Mouse (Mus musculus) right cerebral cortex, adult 18-20 months (tissue): Measurements from ENCODE around the gene Apln.
A peak's percentile ranks its signal among the peaks of the same experiment; 100 is the strongest.

Experiments
- DNase-seq: peaks from one replicate; pipeline ENCODE4 v3.0.0; 2022; ENCODE audit warnings: mixed read lengths

Gene Apln

GRCm38 (mm10) chrX:48034144-48035113 lies at the start of gene Apln:
Gene Apln (minus strand): TSS chrX:48034853.
- peak; percentile 29 for DNase-seq

GRCm38 (mm10) chrX:48082364-48082763 lies 47.7 kb upstream of the Apln start:
- DNase-seq = no peak

- DNase-seq = peak; percentile 19
Observed at GRCm38 (mm10) chrX:48076806-48077425, 42.3 kb upstream of the Apln start.

- DNase-seq = peak; percentile 14
Observed at GRCm38 (mm10) chrX:48074691-48075090, 40.0 kb upstream of the Apln start.

- no peak for DNase-seq
Observed at GRCm38 (mm10) chrX:48072401-48072800, 37.7 kb upstream of the Apln start.

GRCm38 (mm10) chrX:48071961-48072360 lies 37.3 kb upstream of the Apln start:
- DNase-seq = no peak

- no peak for DNase-seq
Observed at GRCm38 (mm10) chrX:48066891-48067290, 32.2 kb upstream of the Apln start.

- DNase-seq = no peak
Observed at GRCm38 (mm10) chrX:48064166-48064853, 29.7 kb upstream of the Apln start.

GRCm38 (mm10) chrX:48062481-48062880 lies 27.8 kb upstream of the Apln start:
- DNase-seq = peak; percentile 2

- peak; percentile 31 for DNase-seq
Observed at GRCm38 (mm10) chrX:48054186-48055015, 19.7 kb upstream of the Apln start.

GRCm38 (mm10) chrX:48053743-48054142 lies 19.1 kb upstream of the Apln start:
- DNase-seq = no peak

GRCm38 (mm10) chrX:48046315-48046714 lies 11.7 kb upstream of the Apln start:
- DNase-seq = no peak

GRCm38 (mm10) chrX:48044261-48044660 lies 9.6 kb upstream of the Apln start:
- DNase-seq = no peak

- no peak for DNase-seq
Observed at GRCm38 (mm10) chrX:48042748-48043147, 8.1 kb upstream of the Apln start.

- no peak for DNase-seq
Observed at GRCm38 (mm10) chrX:48040379-48040778, 5.7 kb upstream of the Apln start.

- DNase-seq = no peak
Observed at GRCm38 (mm10) chrX:48033766-48034143, 898 bp downstream of the Apln start.

- peak; percentile 48 for DNase-seq
Observed at GRCm38 (mm10) chrX:48033024-48033423, 1.6 kb downstream of the Apln start.

GRCm38 (mm10) chrX:48031866-48032265 lies 2.8 kb downstream of the Apln start:
- no peak for DNase-seq

- DNase-seq = no peak
Observed at GRCm38 (mm10) chrX:48030593-48030992, 4.1 kb downstream of the Apln start.

- DNase-seq = no peak
Observed at GRCm38 (mm10) chrX:48022811-48023210, 11.8 kb downstream of the Apln start.

GRCm38 (mm10) chrX:48019940-48020339 lies 14.7 kb downstream of the Apln start:
- DNase-seq = peak; percentile 65

GRCm38 (mm10) chrX:48019359-48019758 lies 15.3 kb downstream of the Apln start:
- DNase-seq = no peak
